ENCODE assay signal across 8 mouse cellular contexts in genomic region chrX:50597105-50597504, GRCm38 (mm10).
DNase-seq lines count a peak whose midpoint lies in the region; ATAC-seq and TF ChIP-seq lines count a peak whose summit lies in the region.

No protein-coding gene starts in this region.

- no peak overlapping the region for H3K27ac ChIP-seq in limb, embryonic 11.5 days (replicated peaks; ENCODE audit: low read depth, low read length)
- peak overlapping the region; percentile 57; the same call in 1 of the 2 replicates for H3K27ac ChIP-seq in midbrain, postnatal 0 days (ENCODE audit: low read depth, low read length)

- H3K4me1 ChIP-seq in limb, embryonic 11.5 days (ENCODE audit: control insufficient read depth, insufficient read depth, low read length), result no peaks in the 10 kb centered on the region
- H3K4me1 ChIP-seq in midbrain, postnatal 0 days (ENCODE audit: insufficient read depth, low read length), result no peaks in the 10 kb centered on the region

- H3K9me3 ChIP-seq in limb, embryonic 11.5 days (ENCODE audit: control insufficient read depth, low read length), result no peaks in the 10 kb centered on the region
- no peaks in the 10 kb centered on the region for H3K9me3 ChIP-seq in midbrain, postnatal 0 days (ENCODE audit: low read length)

- WGBS in limb, embryonic 11.5 days, result 55% methylated on average over 6 of the region's 6 CpGs
- 56% methylated on average over 6 of the region's 6 CpGs for WGBS in midbrain, postnatal 0 days

- H3K9ac ChIP-seq in limb, embryonic 11.5 days (ENCODE audit: low read length), result no peak overlapping the region
- H3K9ac ChIP-seq in midbrain, postnatal 0 days (replicated peaks; ENCODE audit: low read length, poor library complexity, severe bottlenecking), result no peak overlapping the region

- ATAC-seq in limb, embryonic 11.5 days (ENCODE audit: insufficient number of reproducible peaks, low FRiP score, low TSS enrichment, low read depth), result no peak
- peak; percentile 31; the same call in 1 of the 2 replicates for ATAC-seq in midbrain, postnatal 0 days (ENCODE audit: low FRiP score)

- H3K27me3 ChIP-seq in limb, embryonic 11.5 days (ENCODE audit: control insufficient read depth, insufficient read depth, low read length), result no peaks in the 10 kb centered on the region
- no peaks in the 10 kb centered on the region for H3K27me3 ChIP-seq in midbrain, postnatal 0 days (ENCODE audit: insufficient read depth, low read length)

- H3K36me3 ChIP-seq in limb, embryonic 11.5 days (ENCODE audit: control insufficient read depth, insufficient read depth, low read length), result no peaks in the 10 kb centered on the region
- 0 out of 2 replicates have a peak, but pooled peaks cover 2% of the 10 kb centered on the region for H3K36me3 ChIP-seq in midbrain, postnatal 0 days (ENCODE audit: insufficient read depth, low read length)

- TF ChIP-seq CTCF in midbrain, postnatal 0 days (IDR thresholded peaks at IDR 0.05), result peak; percentile 76

- no peak overlapping the region for H3K4me3 ChIP-seq in limb, embryonic 11.5 days (ENCODE audit: low read depth, low read length)
- H3K4me3 ChIP-seq in midbrain, postnatal 0 days (ENCODE audit: low read depth, low read length), result no peak overlapping the region

- DNase-seq in cerebellum, adult 8-10 months, result peak; percentile 70
- DNase-seq in cerebellum, adult 11-12 months, result no peak
- DNase-seq in right cerebral cortex, postnatal 14 days, result peak; percentile 72
- no peak for DNase-seq in right cerebral cortex, postnatal 4 days
- DNase-seq in forelimb bud, embryonic 11.5 days (ENCODE audit: low read depth, low spot score), result peak; percentile 56
- DNase-seq in limb, embryonic 11.5 days (ENCODE audit: low spot score), result peak; percentile 74
- peak; percentile 64 for DNase-seq in midbrain, postnatal 0 days (ENCODE audit: low spot score)
- no peak for DNase-seq in urinary bladder, postnatal 14 days (ENCODE audit: low spot score)

- no peak overlapping the region for H3K4me2 ChIP-seq in limb, embryonic 11.5 days (ENCODE audit: low read depth, severe bottlenecking)
- H3K4me2 ChIP-seq in midbrain, postnatal 0 days (ENCODE audit: low read depth, low read length, poor library complexity, severe bottlenecking), result no peak overlapping the region

Comparison
In these comparisons a context has a peak if more than half of its experiments do, and no peak if none do; other contexts are left out.
1. DNase-seq: peak in cerebellum, adult 8-10 months (single experiment), right cerebral cortex, postnatal 14 days (single experiment), forelimb bud, embryonic 11.5 days (single experiment), limb, embryonic 11.5 days (single experiment) and midbrain, postnatal 0 days (single experiment); none in cerebellum, adult 11-12 months (single experiment), right cerebral cortex, postnatal 4 days (single experiment) and urinary bladder, postnatal 14 days (single experiment).